Mouse (Mus musculus): ENCODE results near the gene Pitpnc1.

GRCm38 (mm10) chr11:107408886-107409285 is 61.6 kb downstream of the Pitpnc1 start:
- no peak for TF ChIP-seq CTCF (IDR thresholded peaks at IDR 0.05; ENCODE audit: insufficient read depth, low read depth, low read length)
- no peak for TF ChIP-seq POLR2A (IDR thresholded peaks at IDR 0.05; ENCODE audit: insufficient read depth, low read depth, low read length)
